In genomic region chr17:79926486-79926885, GRCm38 (mm10) we compare ENCODE assay signal across 20 mouse cellular contexts. TPM values are rescaled to one million over a fixed set of nuclear protein-coding genes. Genes with fewer than 3 reads are reported as not detected.
DNase-seq lines count a peak whose midpoint lies in the region; ATAC-seq and TF ChIP-seq lines count a peak whose summit lies in the region.
"Had no signal": no experiment of that assay in that cellular context is flagged by ENCODE, and none has a peak within 500 bp of the region (broad histone marks: within the 10 kb centered on the region; RNA-seq: fewer than 3 reads in every experiment).

No protein-coding gene starts in this region.

- ATAC-seq in liver, embryonic 14.5 days (ENCODE audit: insufficient read depth): peak; percentile 90
- ATAC-seq in stomach, embryonic 14.5 days (ENCODE audit: insufficient number of reproducible peaks, insufficient read depth, low FRiP score, low read depth): peak; percentile 63; the same call in 1 of the 2 replicates
- ATAC-seq: forebrain, embryonic 13.5 days had no signal

- no peak for TF ChIP-seq CTCF in liver, embryonic 14.5 days (IDR thresholded peaks at IDR 0.05; ENCODE audit: low read depth)

- 43% methylated on average over 3 of the region's 3 CpGs for WGBS in liver, embryonic 14.5 days (ENCODE audit: insufficient replicate concordance)
- 88% methylated on average over 3 of the region's 3 CpGs for WGBS in stomach, embryonic 14.5 days

- peak overlapping the region; percentile 55 for H3K4me2 ChIP-seq in liver, embryonic 14.5 days (ENCODE audit: low read depth)
- no peak overlapping the region for H3K4me2 ChIP-seq in stomach, embryonic 14.5 days (replicated peaks; ENCODE audit: low read depth, low read length)
- H3K4me2 ChIP-seq: forebrain, embryonic 13.5 days; heart, embryonic 12.5 days; hindbrain, embryonic 14.5 days; limb, embryonic 15.5 days; neural tube, embryonic 13.5 days had no signal

- no peaks in the 10 kb centered on the region for H3K36me3 ChIP-seq in liver, embryonic 14.5 days (replicated peaks; ENCODE audit: control insufficient read depth, insufficient read depth, low read depth)
- no peaks in the 10 kb centered on the region for H3K36me3 ChIP-seq in stomach, embryonic 14.5 days (ENCODE audit: control insufficient read depth, insufficient read depth, low read length)
- H3K36me3 ChIP-seq: heart, embryonic 12.5 days; limb, embryonic 15.5 days; neural tube, embryonic 13.5 days had no signal

- no peak for TF ChIP-seq EP300 in liver, embryonic 14.5 days (IDR thresholded peaks at IDR 0.05; ENCODE audit: low read depth)

- H3K9ac ChIP-seq in liver, embryonic 14.5 days (replicated peaks): no peak overlapping the region
- no peak overlapping the region for H3K9ac ChIP-seq in stomach, embryonic 14.5 days (replicated peaks; ENCODE audit: low read depth, low read length)
- H3K9ac ChIP-seq: forebrain, embryonic 13.5 days; heart, embryonic 12.5 days; hindbrain, embryonic 14.5 days; limb, embryonic 15.5 days; neural tube, embryonic 13.5 days had no signal

- no peaks in the 10 kb centered on the region for H3K27me3 ChIP-seq in liver, embryonic 14.5 days (ENCODE audit: control insufficient read depth, insufficient read depth, low read length)
- no peaks in the 10 kb centered on the region for H3K27me3 ChIP-seq in stomach, embryonic 14.5 days (ENCODE audit: control insufficient read depth, insufficient read depth, low read length)
- H3K27me3 ChIP-seq: forebrain, embryonic 13.5 days; heart, embryonic 12.5 days; limb, embryonic 15.5 days; neural tube, embryonic 13.5 days had no signal

- H3K9me3 ChIP-seq in liver, embryonic 14.5 days (ENCODE audit: control insufficient read depth, low read length): no peaks in the 10 kb centered on the region
- no peaks in the 10 kb centered on the region for H3K9me3 ChIP-seq in stomach, embryonic 14.5 days (ENCODE audit: control insufficient read depth, low read depth, low read length)
- H3K9me3 ChIP-seq: forebrain, embryonic 13.5 days; heart, embryonic 12.5 days; limb, embryonic 15.5 days; neural tube, embryonic 13.5 days had no signal

- peak overlapping the region; percentile 2; the same call in 1 of the 2 replicates for H3K27ac ChIP-seq in liver, embryonic 14.5 days
- no peak overlapping the region for H3K27ac ChIP-seq in stomach, embryonic 14.5 days (ENCODE audit: low read length)
- H3K27ac ChIP-seq: forebrain, embryonic 13.5 days; hindbrain, embryonic 14.5 days; limb, embryonic 15.5 days; neural tube, embryonic 13.5 days had no signal

- no peak overlapping the region for H3K4me3 ChIP-seq in liver, embryonic 14.5 days (ENCODE audit: insufficient read depth in 1 of 2, low read depth in 2 of 2, low read length in 2 of 2)
- H3K4me3 ChIP-seq in stomach, embryonic 14.5 days (ENCODE audit: low read depth, low read length): no peak overlapping the region
- H3K4me3 ChIP-seq: forebrain, embryonic 13.5 days; heart, embryonic 12.5 days; limb, embryonic 15.5 days; neural tube, embryonic 13.5 days had no signal

- peaks cover 3 to 24% of the 10 kb centered on the region in 2 experiments; a peak in 2 of 4 replicates for H3K4me1 ChIP-seq in liver, embryonic 14.5 days (replicated peaks; ENCODE audit: control insufficient read depth in 2 of 2, insufficient read depth in 2 of 2, low read length in 1 of 2)
- no peaks in the 10 kb centered on the region for H3K4me1 ChIP-seq in stomach, embryonic 14.5 days (ENCODE audit: control insufficient read depth, insufficient read depth, low read length)
- H3K4me1 ChIP-seq: forebrain, embryonic 13.5 days; heart, embryonic 12.5 days; limb, embryonic 15.5 days; neural tube, embryonic 13.5 days had no signal

- peak; percentile 81 for DNase-seq in MEL-GATA-1-ER (ENCODE audit: extremely low read depth, low read depth)
- peak; percentile 68 for DNase-seq in gonadal fat pad, adult 2 months (ENCODE audit: low read depth)
- peak in 2 of 3 experiments; percentile 19 to 29 for DNase-seq in liver, embryonic 14.5 days (ENCODE audit: low read depth in 3 of 3, low spot score in 3 of 3)
- DNase-seq in right cerebral cortex, adult 2 months (ENCODE audit: low spot score in 2 of 2): no peak
- no peak for DNase-seq in cerebellum, postnatal 4 days (ENCODE audit: low spot score in 2 of 2)
- DNase-seq in thymus, postnatal 25 days: no peak
- DNase-seq: adrenal gland, postnatal 25 days; cerebellum, adult 9-10 months; gastrocnemius, postnatal 25 days; kidney, adult 11 months; kidney, postnatal 25 days; lung, postnatal 14 days; right cerebral cortex, postnatal 14 days; thymus, postnatal 36 days had no signal

RNA-seq across cellular contexts. Expression of gene Atl2, which starts 30.6 kb away (rescaled TPM):
- polyA plus RNA-seq in gonadal fat pad, adult 2 months (2012; rRNA removed): 14.8 and 17.3 TPM in 2 replicates
- 13.6 and 19.4 TPM in 2 replicates for polyA plus RNA-seq in liver, embryonic 14.5 days (2012; rRNA removed)
- 26.4 and 31.2 TPM in 2 replicates for polyA plus RNA-seq in liver, embryonic 14.5 days (2014; fragmentation: Nextera tagmentation; extraction: Ambion mirVana)
- 42.4 and 42.8 TPM in 2 replicates for polyA plus RNA-seq in stomach, embryonic 14.5 days (2014; fragmentation: Nextera tagmentation; extraction: Ambion mirVana)

Comparison
In these comparisons a context has a peak if more than half of its experiments do, and no peak if none do; other contexts are left out.
1. DNase-seq: peak in MEL-GATA-1-ER (single experiment), gonadal fat pad, adult 2 months (single experiment) and liver, embryonic 14.5 days (2 of 3); none in right cerebral cortex, adult 2 months (0 of 2), cerebellum, postnatal 4 days (0 of 2) and thymus, postnatal 25 days (single experiment).